In the genomic region with DNA sequence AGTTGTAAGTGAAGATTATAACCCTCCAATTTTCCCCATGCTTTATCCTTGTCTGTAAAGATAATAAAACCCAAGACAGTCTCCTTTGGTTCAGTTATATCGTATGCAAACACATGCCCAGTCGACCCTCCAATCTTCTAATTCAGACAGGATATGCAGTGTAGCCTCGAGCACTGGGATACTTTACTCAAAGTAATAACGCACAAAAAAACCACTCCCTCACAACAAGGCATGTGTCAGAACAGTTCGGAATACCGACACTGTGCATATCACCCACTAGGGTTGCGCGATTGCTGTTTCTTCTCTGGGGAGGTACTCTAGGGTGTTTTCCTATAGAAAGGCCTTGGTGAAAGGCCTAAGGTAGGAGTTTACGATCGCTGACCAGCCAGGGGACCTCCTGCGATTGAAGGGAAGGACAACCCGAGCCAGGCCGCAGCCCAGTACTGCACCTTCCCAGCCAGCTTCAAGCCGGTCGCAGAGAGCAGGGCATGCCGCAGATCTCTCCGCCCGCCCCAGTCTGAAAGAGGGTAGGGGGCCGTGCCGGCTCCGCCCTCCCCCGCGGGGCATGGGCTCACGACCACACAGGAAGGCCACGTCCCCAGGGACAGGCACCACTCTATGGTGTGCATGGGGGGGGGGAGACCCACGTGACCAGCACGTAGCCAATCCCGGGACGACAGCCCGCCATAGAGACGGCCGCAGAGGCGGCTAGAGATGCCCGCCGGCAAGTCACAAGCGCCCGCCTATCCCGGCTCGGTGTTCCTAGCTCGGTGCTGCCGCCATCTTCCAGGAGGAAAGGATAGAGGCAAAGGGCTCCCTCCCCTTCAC, we compare ENCODE assay signal across 8 mouse cellular contexts. TPM values are rescaled to one million over a fixed set of nuclear protein-coding genes. Genes with fewer than 3 reads are reported as not detected.
DNase-seq lines count a peak whose midpoint lies in the region; ATAC-seq and TF ChIP-seq lines count a peak whose summit lies in the region.

No protein-coding gene starts in this region.

- no peak for TF ChIP-seq RAD21 in CH12.LX (IDR thresholded peaks at IDR 0.05; ENCODE audit: low read depth, low read length)

- TF ChIP-seq EP300 in CH12.LX (IDR thresholded peaks at IDR 0.05; ENCODE audit: low read length) = 0 out of 2 replicates have a peak, but pooled peaks have one; percentile 14

- H3K27ac ChIP-seq in CH12.LX (ENCODE audit: insufficient read depth, low read depth) = peak overlapping the region; percentile 79
- H3K27ac ChIP-seq in forebrain, embryonic 11.5 days (ENCODE audit: low read depth, low read length) = peak overlapping the region; percentile 85
- H3K27ac ChIP-seq in heart, embryonic 16.5 days (ENCODE audit: low read length) = peak overlapping the region; percentile 98
- H3K27ac ChIP-seq in liver, embryonic 15.5 days (replicated peaks) = peak overlapping the region; percentile 95
- peak overlapping the region; percentile 94 for H3K27ac ChIP-seq in neural tube, embryonic 13.5 days (replicated peaks)
- peak overlapping the region; percentile 98 for H3K27ac ChIP-seq in testis, adult 2 months (ENCODE audit: control insufficient read depth, insufficient read depth, low read depth, low read length)

- H3K4me1 ChIP-seq in CH12.LX (ENCODE audit: control insufficient read depth in 1 of 2, insufficient read depth in 2 of 2) = peaks cover 0 to 42% of the 10 kb centered on the region in 2 experiments; a peak in 2 of 4 replicates
- H3K4me1 ChIP-seq in forebrain, embryonic 11.5 days (replicated peaks; ENCODE audit: control insufficient read depth, insufficient read depth, low read length) = peaks cover 3% of the 10 kb centered on the region
- H3K4me1 ChIP-seq in heart, embryonic 16.5 days (ENCODE audit: control insufficient read depth, insufficient read depth, low read length) = peaks cover 14% of the 10 kb centered on the region
- H3K4me1 ChIP-seq in liver, embryonic 15.5 days (replicated peaks) = peaks cover 42% of the 10 kb centered on the region
- peaks cover 37% of the 10 kb centered on the region for H3K4me1 ChIP-seq in neural tube, embryonic 13.5 days (replicated peaks)
- no peaks in the 10 kb centered on the region for H3K4me1 ChIP-seq in testis, adult 2 months (ENCODE audit: control insufficient read depth, insufficient read depth, low read length)

- peak; percentile 69 for TF ChIP-seq POLR2A in CH12.LX (IDR thresholded peaks at IDR 0.05; ENCODE audit: low read depth, low read length)
- TF ChIP-seq POLR2A in testis, adult 2 months (IDR thresholded peaks at IDR 0.05; ENCODE audit: control insufficient read depth, low read depth, low read length) = peak; percentile 59

- peak; percentile 98 for DNase-seq in CH12.LX (ENCODE audit: extremely low read depth)
- peak; percentile 83 for DNase-seq in c-Kit-positive CD71-positive TER-119-negative erythroid progenitor cells, embryonic 14.5 days (ENCODE audit: low read depth)
- DNase-seq in forebrain, embryonic 11.5 days (ENCODE audit: low spot score) = peak; percentile 99
- peak; percentile 99 for DNase-seq in kidney, postnatal 36 days

- ATAC-seq in forebrain, embryonic 11.5 days (replicated peaks; ENCODE audit: low FRiP score) = peak; percentile 98
- ATAC-seq in heart, embryonic 16.5 days (replicated peaks; ENCODE audit: extremely low read depth, insufficient read depth, low FRiP score) = peak; percentile 96
- peak; percentile 88 for ATAC-seq in liver, embryonic 15.5 days (ENCODE audit: insufficient read depth)
- ATAC-seq in neural tube, embryonic 13.5 days (ENCODE audit: low read depth) = peak; percentile 96

- peak in 1 of 2 experiments; percentile 53; a peak in 2 of 4 replicates for TF ChIP-seq CTCF in CH12.LX (conservative IDR thresholded peaks at IDR 0.05 in 1 of 2, IDR thresholded peaks at IDR 0.05 in 1 of 2; ENCODE audit: low read depth in 2 of 2, low read length in 2 of 2)
- TF ChIP-seq CTCF in testis, adult 2 months (IDR thresholded peaks at IDR 0.05; ENCODE audit: control insufficient read depth, insufficient read depth, insufficient replicate concordance, low read depth, low read length) = 0 out of 2 replicates have a peak, but pooled peaks have one; percentile 10

- 1% methylated on average over 41 of the region's 41 CpGs for WGBS in forebrain, embryonic 11.5 days
- under 1% methylated on average over 41 of the region's 41 CpGs for WGBS in heart, embryonic 16.5 days
- WGBS in liver, embryonic 15.5 days (ENCODE audit: insufficient replicate concordance) = under 1% methylated on average over 41 of the region's 41 CpGs
- WGBS in neural tube, embryonic 13.5 days = under 1% methylated on average over 40 of the region's 41 CpGs

- no peaks in the 10 kb centered on the region for H3K27me3 ChIP-seq in CH12.LX (replicated peaks)
- no peaks in the 10 kb centered on the region for H3K27me3 ChIP-seq in forebrain, embryonic 11.5 days (ENCODE audit: control insufficient read depth, insufficient read depth, low read length)
- H3K27me3 ChIP-seq in heart, embryonic 16.5 days (ENCODE audit: control insufficient read depth, insufficient read depth, low read length) = no peaks in the 10 kb centered on the region
- no peaks in the 10 kb centered on the region for H3K27me3 ChIP-seq in liver, embryonic 15.5 days
- no peaks in the 10 kb centered on the region for H3K27me3 ChIP-seq in neural tube, embryonic 13.5 days
- H3K27me3 ChIP-seq in testis, adult 2 months (ENCODE audit: control insufficient read depth, insufficient read depth, low read length) = no peaks in the 10 kb centered on the region

- peaks cover 0 to 15% of the 10 kb centered on the region in 2 experiments for H3K36me3 ChIP-seq in CH12.LX (replicated peaks in 1 of 2; ENCODE audit: control insufficient read depth in 1 of 2, insufficient read depth in 1 of 2, low read length in 1 of 2)
- no peaks in the 10 kb centered on the region for H3K36me3 ChIP-seq in forebrain, embryonic 11.5 days (ENCODE audit: control insufficient read depth, insufficient read depth, low read length)
- H3K36me3 ChIP-seq in heart, embryonic 16.5 days (ENCODE audit: control insufficient read depth, insufficient read depth) = no peaks in the 10 kb centered on the region
- H3K36me3 ChIP-seq in liver, embryonic 15.5 days (replicated peaks) = 0 out of 2 replicates have a peak, but pooled peaks cover 2% of the 10 kb centered on the region
- no peaks in the 10 kb centered on the region for H3K36me3 ChIP-seq in neural tube, embryonic 13.5 days
- no peaks in the 10 kb centered on the region for H3K36me3 ChIP-seq in testis, adult 2 months (ENCODE audit: control insufficient read depth, insufficient read depth, low read length)

- dilution Hi-C loops in CH12.LX (cut with MboI; ENCODE audit: extremely low pct_ligation_motif_present, extremely low pct_unique_long_range_greater_than_20kb, low sequenced_read_pairs) = no loop called here

- H3K79me2 ChIP-seq in CH12.LX (replicated peaks; ENCODE audit: control insufficient read depth, extremely low read depth, insufficient read depth, poor library complexity, severe bottlenecking) = peaks cover 52% of the 10 kb centered on the region

- H3K4me2 ChIP-seq in CH12.LX (ENCODE audit: insufficient read depth, low read depth, poor library complexity, severe bottlenecking) = peak overlapping the region; percentile 86
- peak overlapping the region; percentile 57 for H3K4me2 ChIP-seq in forebrain, embryonic 11.5 days (ENCODE audit: low read depth, low read length, severe bottlenecking)
- H3K4me2 ChIP-seq in heart, embryonic 16.5 days (ENCODE audit: low read depth, low read length) = peak overlapping the region; percentile 70
- peak overlapping the region; percentile 82 for H3K4me2 ChIP-seq in liver, embryonic 15.5 days
- peak overlapping the region; percentile 58 for H3K4me2 ChIP-seq in neural tube, embryonic 13.5 days

- in situ Hi-C loops in CH12.LX (cut with MboI; ENCODE audit: low pct_ligation_motif_present, low pct_unique_long_range_greater_than_20kb, low sequenced_read_pairs) = no loop called here

- H3K9ac ChIP-seq in CH12.LX (ENCODE audit: insufficient read depth, low read depth) = peak overlapping the region; percentile 99
- peak overlapping the region; percentile 83 for H3K9ac ChIP-seq in forebrain, embryonic 11.5 days (ENCODE audit: low read length)
- H3K9ac ChIP-seq in heart, embryonic 16.5 days (ENCODE audit: low read length) = peak overlapping the region; percentile 88
- H3K9ac ChIP-seq in liver, embryonic 15.5 days = peak overlapping the region; percentile 87
- H3K9ac ChIP-seq in neural tube, embryonic 13.5 days = peak overlapping the region; percentile 85

- no peaks in the 10 kb centered on the region for H3K9me3 ChIP-seq in CH12.LX (replicated peaks; ENCODE audit: low read length)
- H3K9me3 ChIP-seq in forebrain, embryonic 11.5 days (ENCODE audit: control insufficient read depth, low read length) = no peaks in the 10 kb centered on the region
- H3K9me3 ChIP-seq in heart, embryonic 16.5 days (replicated peaks; ENCODE audit: control insufficient read depth, low read length) = no peaks in the 10 kb centered on the region
- H3K9me3 ChIP-seq in liver, embryonic 15.5 days (replicated peaks) = no peaks in the 10 kb centered on the region
- H3K9me3 ChIP-seq in neural tube, embryonic 13.5 days = no peaks in the 10 kb centered on the region

- H3K4me3 ChIP-seq in CH12.LX (replicated peaks in 1 of 3; ENCODE audit: low read depth in 2 of 3, low read length in 2 of 3, poor library complexity in 1 of 3) = peak overlapping the region; percentile 80 to 89 (median 84)
- peak overlapping the region; percentile 82 for H3K4me3 ChIP-seq in forebrain, embryonic 11.5 days (ENCODE audit: low read depth, low read length)
- H3K4me3 ChIP-seq in heart, embryonic 16.5 days (ENCODE audit: low read length) = peak overlapping the region; percentile 97
- peak overlapping the region; percentile 88 for H3K4me3 ChIP-seq in liver, embryonic 15.5 days (replicated peaks)
- peak overlapping the region; percentile 82 for H3K4me3 ChIP-seq in neural tube, embryonic 13.5 days
- peak overlapping the region; percentile 94 for H3K4me3 ChIP-seq in testis, adult 2 months (ENCODE audit: control insufficient read depth, low read depth, low read length)

RNA-seq across cellular contexts. Expression of a gene that starts 0.6 kb away (rescaled TPM):
- total RNA-seq in CH12.LX (2012; rRNA removed) (114 and 117 TPM in 2 replicates), CH12.LX (2014; rRNA removed) (103 and 106 TPM in 2 replicates)
- polyA plus RNA-seq in CH12.LX (2012; ENCODE audit: insufficient read length, low read depth) = 178 and 179 TPM in 2 replicates
- polyA plus RNA-seq in forebrain, embryonic 11.5 days (2014; fragmentation: Nextera tagmentation; extraction: Ambion mirVana) = 87.1 and 92.4 TPM in 2 replicates
- polyA plus RNA-seq in heart, embryonic 16.5 days (2015; fragmentation: Nextera tagmentation; extraction: Ambion mirVana) = 116 and 129 TPM in 2 replicates
- polyA plus RNA-seq in liver, embryonic 15.5 days (2015; fragmentation: Nextera tagmentation; extraction: Ambion mirVana) = 69.2 and 73.6 TPM in 2 replicates
- 83.9 and 85.7 TPM in 2 replicates for polyA plus RNA-seq in neural tube, embryonic 13.5 days (2015; fragmentation: Nextera tagmentation; extraction: Ambion mirVana)
- 122 and 129 TPM in 2 replicates for polyA plus RNA-seq in testis, adult 2 months (2012; rRNA removed)

RNA-seq across cellular contexts. Expression of a gene that starts 33.9 kb away (rescaled TPM):
- total RNA-seq in CH12.LX (2012; rRNA removed) = 1.8 and 2.4 TPM in 2 replicates
- 0.58 and 0.89 TPM in 2 replicates for total RNA-seq in CH12.LX (2014; rRNA removed)
- 1.6 and 2.1 TPM in 2 replicates for polyA plus RNA-seq in CH12.LX (2012; ENCODE audit: insufficient read length, low read depth)
- polyA plus RNA-seq in forebrain, embryonic 11.5 days (2014; fragmentation: Nextera tagmentation; extraction: Ambion mirVana) = 4.4 and 4.5 TPM in 2 replicates
- polyA plus RNA-seq in heart, embryonic 16.5 days (2015; fragmentation: Nextera tagmentation; extraction: Ambion mirVana) = 3.8 and 4.5 TPM in 2 replicates
- 1.2 and 1.6 TPM in 2 replicates for polyA plus RNA-seq in liver, embryonic 15.5 days (2015; fragmentation: Nextera tagmentation; extraction: Ambion mirVana)
- 6.3 and 6.5 TPM in 2 replicates for polyA plus RNA-seq in neural tube, embryonic 13.5 days (2015; fragmentation: Nextera tagmentation; extraction: Ambion mirVana)
- polyA plus RNA-seq in testis, adult 2 months (2012; rRNA removed) = 2.9 TPM in 2 replicates

Comparison
In these comparisons a context has a peak if more than half of its experiments do, and no peak if none do; other contexts are left out.
1. Peak in every context shown above with its lines: DNase-seq, ATAC-seq, H3K4me3 ChIP-seq and H3K27ac ChIP-seq.